Mouse (Mus musculus) kidney, postnatal 0 days (tissue): ENCODE data around the gene Grap2. TPM values are rescaled to one million over a fixed set of nuclear protein-coding genes. Genes with fewer than 3 reads are reported as not detected.

Experiments used
- ATAC-seq: fragments of 200-750 bp; cut with Nextera tagmentation; replicated peaks from 2 replicates; pipeline ENCODE4 v1.8.0; 2017; ENCODE audit warnings: low read depth, moderate number of reproducible peaks, moderate TSS enrichment, moderate library complexity; ENCODE audit not compliant: low FRiP score
- DNase-seq: peaks from one replicate; pipeline ENCODE4 v3.0.0-alpha.2; 2016; ENCODE audit warnings: low spot score
- H3K27ac ChIP-seq: fragments of 300-500 bp; sonication (generic); 2 replicates; pipeline ENCODE4 v1.5.1; 2014; ENCODE audit warnings: mild to moderate bottlenecking
- H3K27me3 ChIP-seq: fragments of 300-500 bp; sonication (generic); 2 replicates; pipeline ENCODE4 v1.6.1; 2014; ENCODE audit warnings: low read length, mixed read lengths; ENCODE audit not compliant: insufficient read depth
- H3K36me3 ChIP-seq: fragments of 300-500 bp; sonication (generic); 2 replicates; pipeline ENCODE4 v1.6.1; 2014; ENCODE audit warnings: low read length, mixed read lengths; ENCODE audit not compliant: insufficient read depth
- H3K4me1 ChIP-seq: fragments of 300-500 bp; sonication (generic); replicated peaks from 2 replicates; pipeline ENCODE4 v1.6.1; 2014; ENCODE audit warnings: antibody characterized with exemption, low read length, mixed read lengths; ENCODE audit not compliant: insufficient read depth
- H3K4me2 ChIP-seq: fragments of 300-500 bp; sonication (generic); 2 replicates; pipeline ENCODE4 v1.6.1; 2014; ENCODE audit warnings: mild to moderate bottlenecking, low read length, moderate library complexity, mixed read lengths
- H3K4me3 ChIP-seq: fragments of 300-500 bp; sonication (generic); replicated peaks from 2 replicates; pipeline ENCODE4 v1.5.1; 2014; ENCODE audit warnings: low read depth, low read length
- H3K9ac ChIP-seq: fragments of 300-500 bp; sonication (generic); 2 replicates; pipeline ENCODE4 v1.6.1; 2014; ENCODE audit warnings: low read depth, low read length
- H3K9me3 ChIP-seq: fragments of 300-500 bp; sonication (generic); replicated peaks from 2 replicates; pipeline ENCODE4 v1.6.1; 2016; ENCODE audit warnings: low read length, inconsistent platforms, mixed read lengths
- CTCF ChIP-seq: IDR thresholded peaks from 2 replicates; pipeline ENCODE4 v1.5.1; 2016; ENCODE audit warnings: antibody characterized with exemption, low read depth, mild to moderate bottlenecking, moderate library complexity
- WGBS: fragments of 180-500 bp; shearing (Covaris S2); extraction: QIAGEN DNeasy Blood & Tissue Kit; methylation state at CpG from one replicate; pipeline ENCODE4 v1.1.7; 2014; 5-methylcytosine and 5-hydroxymethylcytosine counted together
- polyA plus RNA-seq: library from polyadenylated mRNA; unstranded; fragments of >200 nt; fragmentation: Nextera tagmentation; extraction: Ambion mirVana; gene quantifications from 2 replicates; pipeline ENCODE4 v1.2.1, GENCODE M21; 2015

The Grap2 gene
- polyA plus RNA-seq, 1 experiment from 2014 or later, result 0.09 TPM

DNA sequence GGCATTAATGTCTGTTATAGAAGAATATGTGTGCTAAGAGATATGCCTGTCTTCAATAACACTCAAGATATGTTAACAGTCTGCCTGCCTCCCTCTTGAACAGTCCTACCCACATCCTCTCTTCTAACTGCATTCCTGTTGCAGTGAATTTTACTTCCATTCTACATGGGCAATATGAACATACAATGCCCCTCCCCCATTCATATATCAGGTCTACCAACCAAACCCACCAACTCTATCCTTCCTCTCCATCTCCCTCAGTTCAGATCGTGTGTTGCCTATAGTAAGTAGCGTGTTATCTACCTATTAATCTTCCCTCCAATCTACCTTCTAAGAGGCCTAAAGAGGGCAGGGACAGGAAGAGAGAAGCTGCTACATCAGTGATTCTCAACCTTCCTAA, 34.3 kb upstream of the Grap2 start:
- Histone ChIP-seq H3K4me2 (no peak overlapping the region), H3K9me3 (no peaks in the 10 kb centered on the region), H3K4me1 (no peaks in the 10 kb centered on the region), H3K27me3 (no peaks in the 10 kb centered on the region), H3K36me3 (no peaks in the 10 kb centered on the region), H3K4me3 (no peak overlapping the region), H3K9ac (no peak overlapping the region), H3K27ac (no peak overlapping the region)
- WGBS, result 81% methylated on average over 2 of the region's 2 CpGs
- no peak for TF ChIP-seq CTCF
- DNase-seq, result no peak
- no peak for ATAC-seq

DNA sequence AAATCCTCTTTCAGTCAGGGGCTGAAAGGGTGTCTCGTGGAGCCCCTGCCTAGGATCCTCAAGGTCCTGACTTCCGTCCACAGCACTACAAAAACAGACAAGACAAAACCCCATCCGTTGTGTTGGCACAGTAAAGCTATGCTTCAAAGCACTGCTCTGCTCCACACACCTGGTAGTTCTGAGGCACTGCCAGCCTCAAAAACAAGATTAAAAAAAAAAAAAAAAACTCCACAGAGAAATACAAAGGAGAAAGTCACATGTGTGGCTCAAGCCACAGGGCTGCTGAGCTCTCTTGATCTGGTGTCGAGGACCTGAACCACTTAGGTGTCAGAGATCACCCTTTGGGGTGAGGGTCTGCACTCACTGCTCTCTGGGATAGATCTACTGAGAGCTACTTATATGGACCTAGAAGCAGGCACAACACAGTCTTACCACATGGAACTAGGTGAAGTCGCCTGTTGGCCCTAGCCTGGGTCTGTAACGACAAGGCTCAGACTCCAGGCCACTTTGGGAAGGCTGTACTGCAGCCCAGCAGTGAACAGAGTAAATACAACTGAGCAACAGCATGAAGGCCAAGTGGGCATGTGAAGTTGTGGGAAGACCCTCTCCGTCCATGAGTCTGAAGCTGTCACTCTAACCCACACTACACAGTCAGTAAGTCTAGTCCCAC, 33.6 kb upstream of the Grap2 start:
- no peak overlapping the region for H3K4me3 ChIP-seq
- no peak for DNase-seq
- 78% methylated on average over 7 of the region's 7 CpGs for WGBS

DNA sequence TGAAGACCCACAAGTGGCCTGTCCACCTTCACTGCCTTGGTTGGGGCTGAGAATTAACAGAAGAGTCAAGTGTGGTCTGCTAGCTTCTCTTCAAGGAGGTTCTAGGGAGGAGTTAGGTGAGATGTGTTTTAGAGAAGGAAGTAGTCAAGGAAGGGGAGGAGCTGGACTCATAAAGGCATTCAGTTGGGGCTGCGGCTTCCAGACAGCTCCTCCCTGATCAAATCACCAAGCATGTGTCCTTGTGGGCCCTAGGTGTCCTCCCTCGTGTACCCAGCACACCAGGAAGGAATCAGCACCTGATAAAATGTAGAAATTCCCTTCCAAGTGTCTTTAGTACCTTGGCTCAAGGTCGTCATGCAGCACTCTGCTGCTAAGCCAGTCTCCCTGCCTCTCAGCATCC, 28.3 kb upstream of the Grap2 start:
- WGBS, result 52% methylated on average over 3 of the region's 3 CpGs
- Histone ChIP-seq H3K27ac (no peak overlapping the region), H3K36me3 (no peaks in the 10 kb centered on the region), H3K4me1 (no peaks in the 10 kb centered on the region), H3K4me3 (no peak overlapping the region), H3K9ac (no peak overlapping the region), H3K4me2 (no peak overlapping the region), H3K27me3 (no peaks in the 10 kb centered on the region), H3K9me3 (no peaks in the 10 kb centered on the region)
- TF ChIP-seq CTCF, result no peak
- ATAC-seq (no peak), DNase-seq (no peak)

More for the DNA sequence above, 33.6 kb upstream of the Grap2 start:
- Histone ChIP-seq H3K9me3 (no peaks in the 10 kb centered on the region), H3K36me3 (no peaks in the 10 kb centered on the region), H3K4me1 (no peaks in the 10 kb centered on the region), H3K27me3 (no peaks in the 10 kb centered on the region), H3K9ac (no peak overlapping the region), H3K4me2 (no peak overlapping the region), H3K27ac (no peak overlapping the region)
- ATAC-seq, result no peak
- no peak for TF ChIP-seq CTCF

DNA sequence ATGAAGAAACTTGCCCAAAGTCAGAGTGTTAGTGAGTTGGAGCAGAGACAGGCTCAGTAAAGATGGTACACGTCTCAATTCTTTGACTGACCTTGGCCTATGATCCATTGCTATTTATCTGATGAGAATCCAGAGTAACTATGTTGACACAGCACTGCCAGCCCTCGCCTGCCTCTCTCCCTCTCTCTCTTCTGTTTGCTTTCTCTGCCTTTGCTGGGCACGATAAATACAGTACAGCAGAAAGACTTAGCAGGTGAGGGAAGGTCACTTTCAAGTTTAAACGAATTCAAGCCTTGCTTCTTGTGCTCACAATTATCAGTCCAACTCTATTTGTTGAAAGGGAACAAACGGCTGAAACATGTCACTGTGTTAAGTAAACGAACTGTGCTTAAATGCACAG, 27.0 kb upstream of the Grap2 start:
- H3K27me3 ChIP-seq, result no peaks in the 10 kb centered on the region
- H3K36me3 ChIP-seq, result no peaks in the 10 kb centered on the region
- no peaks in the 10 kb centered on the region for H3K4me1 ChIP-seq
- H3K9ac ChIP-seq, result no peak overlapping the region
- no peak for DNase-seq
- H3K4me2 ChIP-seq, result no peak overlapping the region
- ATAC-seq, result no peak
- WGBS, result 48% methylated on average over 6 of the region's 6 CpGs
- H3K27ac ChIP-seq, result no peak overlapping the region
- H3K9me3 ChIP-seq, result no peaks in the 10 kb centered on the region
- TF ChIP-seq CTCF, result no peak
- no peak overlapping the region for H3K4me3 ChIP-seq

DNA sequence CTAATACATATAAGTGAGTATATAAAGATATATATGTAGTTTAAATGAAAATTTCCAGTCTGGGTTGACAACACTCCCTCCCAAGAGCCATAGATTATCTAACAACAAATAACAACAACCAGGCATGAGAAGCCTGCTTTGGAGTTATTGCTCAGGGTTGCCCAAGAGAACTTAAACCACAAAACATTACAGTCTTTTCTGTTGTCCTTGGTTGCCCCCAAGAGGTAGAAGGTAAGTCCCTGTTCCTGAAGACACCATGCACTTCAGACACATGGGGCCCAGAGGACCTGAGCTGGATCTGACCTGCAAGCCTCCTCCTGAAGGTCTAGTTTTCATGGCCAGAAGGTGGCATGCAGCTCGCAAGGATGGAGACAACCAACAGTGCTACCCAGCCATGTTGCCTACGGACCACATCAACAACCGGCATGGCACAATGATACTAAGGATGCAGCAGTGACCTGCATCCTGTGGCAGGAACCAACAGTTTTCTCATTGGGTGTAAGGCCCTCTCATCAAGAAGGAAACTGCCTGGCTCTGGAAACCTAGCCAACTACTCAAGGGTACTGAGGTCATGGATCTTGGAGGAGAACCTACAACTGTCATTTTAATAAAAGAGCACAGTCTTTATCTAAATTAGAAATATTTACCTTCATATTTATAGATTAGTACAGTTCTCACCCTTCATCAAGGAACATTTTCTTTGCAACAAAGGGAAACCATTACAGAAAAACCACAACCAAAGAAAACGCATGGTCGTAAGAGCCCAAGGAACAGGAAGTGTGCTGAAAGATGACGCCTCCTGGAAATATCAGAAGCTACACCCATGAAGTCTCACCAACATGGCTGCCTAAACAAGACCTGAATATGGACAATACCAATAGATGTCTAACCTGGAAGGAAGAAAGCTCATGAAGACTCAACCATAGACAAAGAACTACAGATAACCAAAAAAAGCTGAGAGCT, 17.3 kb upstream of the Grap2 start:
- Histone ChIP-seq H3K9me3 (no peaks in the 10 kb centered on the region), H3K27me3 (no peaks in the 10 kb centered on the region), H3K27ac (no peak overlapping the region), H3K4me1 (no peaks in the 10 kb centered on the region), H3K4me3 (no peak overlapping the region), H3K9ac (no peak overlapping the region), H3K36me3 (no peaks in the 10 kb centered on the region), H3K4me2 (no peak overlapping the region)
- no peak for TF ChIP-seq CTCF
- ATAC-seq (no peak), DNase-seq (no peak)
- WGBS, result 91% methylated on average over 6 of the region's 6 CpGs

DNA sequence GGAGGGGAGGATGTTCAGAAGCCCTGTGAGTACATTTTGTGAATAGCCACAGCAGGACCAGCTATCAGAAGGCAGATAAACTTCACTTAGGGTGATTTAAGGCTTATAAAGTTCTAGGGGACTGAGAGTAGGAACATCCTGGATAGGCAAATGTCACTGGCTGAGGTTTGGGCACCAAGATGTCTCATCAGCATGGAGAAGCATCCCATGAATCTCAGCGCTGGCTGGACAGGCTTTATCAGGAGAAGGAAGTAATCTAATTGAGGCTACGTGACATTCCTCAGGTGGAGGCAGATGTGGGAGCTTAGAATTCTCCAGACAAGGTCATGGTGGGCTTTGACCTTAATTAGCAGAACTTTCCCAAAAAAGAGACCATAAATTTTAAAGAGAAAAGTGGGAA, 16.4 kb upstream of the Grap2 start:
- Histone ChIP-seq H3K9ac (no peak overlapping the region), H3K4me1 (no peaks in the 10 kb centered on the region), H3K27ac (no peak overlapping the region), H3K4me3 (no peak overlapping the region), H3K4me2 (no peak overlapping the region), H3K9me3 (no peaks in the 10 kb centered on the region), H3K27me3 (no peaks in the 10 kb centered on the region), H3K36me3 (no peaks in the 10 kb centered on the region)
- DNase-seq (no peak), ATAC-seq (no peak)
- 59% methylated on average over 2 of the region's 2 CpGs for WGBS
- no peak for TF ChIP-seq CTCF
